Mouse (Mus musculus): ENCODE results near the gene Senp1.

DNA sequence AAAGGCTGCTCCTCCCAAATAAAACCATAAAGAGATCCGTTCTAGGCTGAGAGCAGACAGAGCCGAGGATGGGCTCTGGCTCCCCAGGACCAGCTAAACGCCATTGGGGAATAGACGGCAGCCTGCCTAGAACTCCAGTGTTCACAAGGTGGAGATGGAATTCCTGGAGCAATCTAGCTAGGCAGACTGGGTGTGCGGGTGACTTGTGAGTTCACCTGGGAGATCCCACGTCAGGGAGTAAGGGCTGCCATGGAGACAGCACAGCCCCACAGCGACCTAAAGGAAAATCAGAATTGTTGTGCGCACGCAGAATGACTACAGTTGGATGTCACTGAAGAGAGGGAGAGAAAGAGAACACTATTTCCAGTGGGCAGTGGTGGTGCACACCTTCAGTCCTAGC lies 25.0 kb downstream of the Senp1 start:
- no peak for TF ChIP-seq CTCF (IDR thresholded peaks at IDR 0.05; ENCODE audit: extremely low read depth, insufficient read length, insufficient replicate concordance, low read depth, low read length)
- no peak for TF ChIP-seq POLR2A (IDR thresholded peaks at IDR 0.05; ENCODE audit: low read depth, low read length)
